8 mouse cellular contexts compared by ENCODE assay signal in genomic region chr15:79357974-79358690, GRCm38 (mm10). TPM values are rescaled to one million over a fixed set of nuclear protein-coding genes. Genes with fewer than 3 reads are reported as not detected.
DNase-seq lines count a peak whose midpoint lies in the region; ATAC-seq lines count a peak whose summit lies in the region.

No protein-coding gene starts in this region.

- peak overlapping the region; percentile 14; the same call in 1 of the 2 replicates for H3K4me3 ChIP-seq in lung, embryonic 16.5 days (ENCODE audit: low read length)
- H3K4me3 ChIP-seq in hindbrain, embryonic 15.5 days, result peak overlapping the region; percentile 43; the same call in 1 of the 2 replicates
- H3K4me3 ChIP-seq in liver, embryonic 13.5 days (replicated peaks), result peak overlapping the region; percentile 53; the same call in 1 of the 2 replicates
- H3K4me3 ChIP-seq in stomach, embryonic 15.5 days (replicated peaks), result peak overlapping the region; percentile 48; the same call in 1 of the 2 replicates

- H3K27me3 ChIP-seq in lung, embryonic 16.5 days (ENCODE audit: control insufficient read depth, insufficient read depth, low read depth, low read length), result no peaks in the 10 kb centered on the region
- H3K27me3 ChIP-seq in hindbrain, embryonic 15.5 days, result peaks cover 10% of the 10 kb centered on the region; the same call in 1 of the 2 replicates
- H3K27me3 ChIP-seq in liver, embryonic 13.5 days, result peaks cover 19% of the 10 kb centered on the region
- no peaks in the 10 kb centered on the region for H3K27me3 ChIP-seq in stomach, embryonic 15.5 days (replicated peaks)

- WGBS in lung, embryonic 16.5 days, result 32% methylated on average over 12 of the region's 12 CpGs
- WGBS in hindbrain, embryonic 15.5 days, result 35% methylated on average over 12 of the region's 12 CpGs
- WGBS in liver, embryonic 13.5 days (ENCODE audit: insufficient replicate concordance), result 41% methylated on average over 12 of the region's 12 CpGs
- WGBS in stomach, embryonic 15.5 days, result 34% methylated on average over 12 of the region's 12 CpGs

- no peak for DNase-seq in lung, postnatal 25 days (ENCODE audit: low spot score)
- no peak for DNase-seq in liver, embryonic 13.5 days
- no peak for DNase-seq in layer of hippocampus, adult 9-10 months (ENCODE audit: low spot score)
- DNase-seq in frontal cortex, adult 2 months (ENCODE audit: extremely low spot score in 1 of 2, low spot score in 1 of 2), result no peak

- peak overlapping the region; percentile 91 for H3K4me2 ChIP-seq in lung, embryonic 16.5 days (ENCODE audit: low read depth, low read length)
- H3K4me2 ChIP-seq in hindbrain, embryonic 15.5 days, result peak overlapping the region; percentile 97
- H3K4me2 ChIP-seq in liver, embryonic 13.5 days, result peak overlapping the region; percentile 81
- H3K4me2 ChIP-seq in stomach, embryonic 15.5 days, result peak overlapping the region; percentile 92

- ATAC-seq in lung, embryonic 16.5 days (ENCODE audit: low read depth), result peak; percentile 7; the same call in 1 of the 2 replicates
- ATAC-seq in hindbrain, embryonic 15.5 days (ENCODE audit: low FRiP score, low read depth), result no peak
- no peak for ATAC-seq in liver, embryonic 13.5 days (ENCODE audit: low read depth)
- ATAC-seq in stomach, embryonic 15.5 days (ENCODE audit: insufficient read depth, low FRiP score, low read depth), result peak; percentile 2; the same call in 1 of the 2 replicates
- no peak for ATAC-seq in CD4-positive, CD25-positive, alpha-beta regulatory T cell, adult 4 months

- no peaks in the 10 kb centered on the region for H3K9me3 ChIP-seq in lung, embryonic 16.5 days (ENCODE audit: control insufficient read depth, low read length)
- no peaks in the 10 kb centered on the region for H3K9me3 ChIP-seq in hindbrain, embryonic 15.5 days
- H3K9me3 ChIP-seq in liver, embryonic 13.5 days (replicated peaks), result no peaks in the 10 kb centered on the region
- H3K9me3 ChIP-seq in stomach, embryonic 15.5 days, result no peaks in the 10 kb centered on the region

- peak overlapping the region; percentile 91 for H3K27ac ChIP-seq in lung, embryonic 16.5 days (ENCODE audit: low read length)
- no peak overlapping the region for H3K27ac ChIP-seq in hindbrain, embryonic 15.5 days (replicated peaks)
- H3K27ac ChIP-seq in liver, embryonic 13.5 days, result no peak overlapping the region
- H3K27ac ChIP-seq in stomach, embryonic 15.5 days, result peak overlapping the region; percentile 83

- peaks cover 12% of the 10 kb centered on the region for H3K36me3 ChIP-seq in lung, embryonic 16.5 days (ENCODE audit: control insufficient read depth, insufficient read depth, low read length)
- peaks cover 10% of the 10 kb centered on the region; the same call in 1 of the 2 replicates for H3K36me3 ChIP-seq in hindbrain, embryonic 15.5 days
- 0 out of 2 replicates have a peak, but pooled peaks cover 5% of the 10 kb centered on the region for H3K36me3 ChIP-seq in liver, embryonic 13.5 days
- H3K36me3 ChIP-seq in stomach, embryonic 15.5 days, result peaks cover 18% of the 10 kb centered on the region

- peak overlapping the region; percentile 55; the same call in 1 of the 2 replicates for H3K9ac ChIP-seq in lung, embryonic 16.5 days (ENCODE audit: low read length)
- H3K9ac ChIP-seq in hindbrain, embryonic 15.5 days, result no peak overlapping the region
- H3K9ac ChIP-seq in liver, embryonic 13.5 days, result peak overlapping the region; percentile 70; the same call in 1 of the 2 replicates
- no peak overlapping the region for H3K9ac ChIP-seq in stomach, embryonic 15.5 days

- H3K4me1 ChIP-seq in lung, embryonic 16.5 days (replicated peaks; ENCODE audit: control insufficient read depth, insufficient read depth, low read length), result peaks cover 50% of the 10 kb centered on the region
- peaks cover 23% of the 10 kb centered on the region for H3K4me1 ChIP-seq in hindbrain, embryonic 15.5 days (replicated peaks)
- peaks cover 60% of the 10 kb centered on the region for H3K4me1 ChIP-seq in liver, embryonic 13.5 days (replicated peaks)
- H3K4me1 ChIP-seq in stomach, embryonic 15.5 days, result peaks cover 38% of the 10 kb centered on the region

RNA-seq across cellular contexts. Expression of gene Maff, which starts 11.7 kb away (rescaled TPM):
- 5.2 and 6.5 TPM in 2 replicates for polyA plus RNA-seq in lung, embryonic 16.5 days (2015; fragmentation: Nextera tagmentation; extraction: Ambion mirVana)
- polyA plus RNA-seq in hindbrain, embryonic 15.5 days (2015; fragmentation: Nextera tagmentation; extraction: Ambion mirVana), result 1.00 and 1.0 TPM in 2 replicates
- polyA plus RNA-seq in liver, embryonic 13.5 days (2015; fragmentation: Nextera tagmentation; extraction: Ambion mirVana), result 0.95 and 1.1 TPM in 2 replicates
- 5.2 and 6.6 TPM in 2 replicates for polyA plus RNA-seq in stomach, embryonic 15.5 days (2015; fragmentation: Nextera tagmentation; extraction: Ambion mirVana)
- 1 to 10 TPM; 1.3 to 1.9 TPM for polyA plus RNA-seq in CD4-positive, CD25-positive, alpha-beta regulatory T cell, adult 4 months (2017; shearing (Covaris generic))
- 0.62 and 1.1 TPM in 2 replicates for polyA plus RNA-seq in frontal cortex, adult 2 months (2012; rRNA removed)

RNA-seq across cellular contexts. Expression of gene Pla2g6, which starts 29.9 kb away (rescaled TPM):
- 20.1 and 22.4 TPM in 2 replicates for polyA plus RNA-seq in lung, embryonic 16.5 days (2015; fragmentation: Nextera tagmentation; extraction: Ambion mirVana)
- 27.1 and 32.5 TPM in 2 replicates for polyA plus RNA-seq in hindbrain, embryonic 15.5 days (2015; fragmentation: Nextera tagmentation; extraction: Ambion mirVana)
- 11.4 and 14.9 TPM in 2 replicates for polyA plus RNA-seq in liver, embryonic 13.5 days (2015; fragmentation: Nextera tagmentation; extraction: Ambion mirVana)
- polyA plus RNA-seq in stomach, embryonic 15.5 days (2015; fragmentation: Nextera tagmentation; extraction: Ambion mirVana), result 16.6 and 18.9 TPM in 2 replicates
- polyA plus RNA-seq in CD4-positive, CD25-positive, alpha-beta regulatory T cell, adult 4 months (2017; shearing (Covaris generic)), result 10 to 100 TPM; 12.1 to 19.9 TPM
- polyA plus RNA-seq in frontal cortex, adult 2 months (2012; rRNA removed), result 31.8 and 32.9 TPM in 2 replicates

RNA-seq across cellular contexts. Expression of gene Tmem184b, which starts 45.2 kb away (rescaled TPM):
- 71.1 and 78.2 TPM in 2 replicates for polyA plus RNA-seq in lung, embryonic 16.5 days (2015; fragmentation: Nextera tagmentation; extraction: Ambion mirVana)
- polyA plus RNA-seq in hindbrain, embryonic 15.5 days (2015; fragmentation: Nextera tagmentation; extraction: Ambion mirVana), result 45.7 and 51.6 TPM in 2 replicates
- polyA plus RNA-seq in liver, embryonic 13.5 days (2015; fragmentation: Nextera tagmentation; extraction: Ambion mirVana), result 8.7 and 12.1 TPM in 2 replicates
- 58.5 and 59.9 TPM in 2 replicates for polyA plus RNA-seq in stomach, embryonic 15.5 days (2015; fragmentation: Nextera tagmentation; extraction: Ambion mirVana)
- 10 to 100 TPM in 1 of 2 experiments, 1 to 10 TPM in 1; 9.6 to 12.5 TPM for polyA plus RNA-seq in CD4-positive, CD25-positive, alpha-beta regulatory T cell, adult 4 months (2017; shearing (Covaris generic))
- 73.0 and 78.2 TPM in 2 replicates for polyA plus RNA-seq in frontal cortex, adult 2 months (2012; rRNA removed)

Comparison
In these comparisons a context has a peak if more than half of its experiments do, and no peak if none do; other contexts are left out.
1. ATAC-seq: peak in lung, embryonic 16.5 days (single experiment) and stomach, embryonic 15.5 days (single experiment); none in hindbrain, embryonic 15.5 days (single experiment), liver, embryonic 13.5 days (single experiment) and CD4-positive, CD25-positive, alpha-beta regulatory T cell, adult 4 months (single experiment).
2. H3K27ac ChIP-seq: peak in lung, embryonic 16.5 days (single experiment) and stomach, embryonic 15.5 days (single experiment); none in hindbrain, embryonic 15.5 days (single experiment) and liver, embryonic 13.5 days (single experiment).
3. H3K9ac ChIP-seq: peak in lung, embryonic 16.5 days (single experiment) and liver, embryonic 13.5 days (single experiment); none in hindbrain, embryonic 15.5 days (single experiment) and stomach, embryonic 15.5 days (single experiment).
4. Peak in every context shown above with its lines, with median percentiles within 50 percentile points of each other: H3K4me2 ChIP-seq and H3K4me3 ChIP-seq.